Mouse (Mus musculus) CD4-positive, CD25-positive, alpha-beta regulatory T cell, adult 2 months (primary cell): Measurements from ENCODE around the gene Bean1.
"Not testable (repeated sequence)": the region's sequence is repeated elsewhere in the genome, so short reads cannot be mapped to it uniquely, and the experiment has no call there.

ENCODE experiments used
- DNase-seq: peaks from one replicate; pipeline ENCODE4 v3.0.0-alpha.2; 2012; ENCODE audit warnings: low read depth, low spot score

Bean1 gene

GRCm38 (mm10) chr8:104242038-104242644 is 71.9 kb downstream of the Bean1 start:
- DNase-seq, result no peak

- peak; percentile 47 for DNase-seq
Observed at GRCm38 (mm10) chr8:104246621-104247020, 76.4 kb downstream of the Bean1 start.

- peak; percentile 83 for DNase-seq
Observed at GRCm38 (mm10) chr8:104247054-104247907, 77.0 kb downstream of the Bean1 start.

- peak; percentile 65 for DNase-seq
Observed at GRCm38 (mm10) chr8:104247908-104248275, 77.7 kb downstream of the Bean1 start.

GRCm38 (mm10) chr8:104248276-104248675 is 78.0 kb downstream of the Bean1 start, which contains the start of gene Tk2:
TSS of gene Tk2 (minus strand) at chr8:104248558.
- peak; percentile 92 for DNase-seq

- no peak for DNase-seq
Observed at GRCm38 (mm10) chr8:104249442-104249996, 79.3 kb downstream of the Bean1 start.

- peak; percentile 91 for DNase-seq
Observed at GRCm38 (mm10) chr8:104250439-104251367, 80.5 kb downstream of the Bean1 start, which contains the start of gene Cklf. TSS of gene Cklf (plus strand) at chr8:104250861.

GRCm38 (mm10) chr8:104251461-104251860 is 81.2 kb downstream of the Bean1 start:
- DNase-seq, result peak; percentile 39

GRCm38 (mm10) chr8:104253016-104253415 is 82.8 kb downstream of the Bean1 start:
- DNase-seq, result peak; percentile 81

- DNase-seq, result not testable (repeated sequence)
Observed at GRCm38 (mm10) chr8:104261802-104262201, 91.6 kb downstream of the Bean1 start.

- not testable (repeated sequence) for DNase-seq
Observed at GRCm38 (mm10) chr8:104264271-104264935, 94.2 kb downstream of the Bean1 start.

- DNase-seq, result no peak
Observed at GRCm38 (mm10) chr8:104268368-104268767, 98.1 kb downstream of the Bean1 start.
